Mouse (Mus musculus): ENCODE measurements around the gene Fam172a. TPM values are rescaled to one million over a fixed set of nuclear protein-coding genes. Genes with fewer than 3 reads are reported as not detected.

Gene Fam172a
- polyA plus RNA-seq, 1 experiment, result 4.0 TPM

DNA sequence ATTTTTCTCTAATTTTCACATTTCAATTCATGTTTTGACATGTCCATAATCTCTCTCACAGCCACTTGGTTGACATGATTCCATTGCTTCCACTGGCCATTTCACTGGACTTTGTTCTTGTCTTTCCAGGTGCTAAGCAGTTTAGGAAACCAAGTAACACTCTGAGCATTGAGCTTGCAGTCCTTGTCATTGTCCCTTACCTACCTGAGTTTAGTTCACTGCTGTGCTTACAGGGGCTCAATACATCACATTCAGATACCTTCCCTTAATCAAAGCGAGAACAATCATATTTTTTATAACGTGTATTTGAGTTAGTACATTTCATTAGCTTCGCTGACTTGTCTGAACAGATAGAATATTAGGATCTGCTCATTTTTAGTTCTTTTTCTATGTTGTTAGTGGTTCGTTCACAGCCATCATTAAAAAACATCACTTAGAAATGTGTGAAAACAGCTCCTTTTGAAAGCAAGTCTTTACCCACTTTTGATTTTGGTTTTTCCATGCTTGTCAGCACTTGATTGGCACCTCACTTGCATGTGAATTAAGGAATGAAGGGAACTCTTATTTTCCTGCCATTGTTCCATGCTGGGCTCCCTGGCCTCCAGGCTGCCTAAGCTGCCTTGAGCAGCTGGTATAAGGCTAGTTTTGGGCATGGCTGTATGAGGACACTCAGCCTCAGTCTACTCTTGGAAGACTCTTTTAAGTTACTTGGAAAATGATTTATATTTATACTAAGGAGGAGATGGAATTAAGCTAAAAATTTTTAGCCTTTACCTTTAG, 257.9 kb downstream of the Fam172a start:
- Histone ChIP-seq H3K4me1 (ENCODE audit: control insufficient read depth, insufficient read depth, low read length) (no peaks in the 10 kb centered on the region), H3K4me3 (ENCODE audit: control insufficient read depth, low read depth, low read length) (no peak overlapping the region), H3K36me3 (ENCODE audit: control insufficient read depth, insufficient read depth, low read length) (no peaks in the 10 kb centered on the region), H3K27me3 (ENCODE audit: control insufficient read depth, insufficient read depth, low read length) (no peaks in the 10 kb centered on the region), H3K27ac (ENCODE audit: control insufficient read depth, insufficient read depth, low read depth, low read length) (no peak overlapping the region)
- no peak for TF ChIP-seq POLR2A (IDR thresholded peaks at IDR 0.05; ENCODE audit: control insufficient read depth, low read depth, low read length)
- no peak for TF ChIP-seq CTCF (IDR thresholded peaks at IDR 0.05; ENCODE audit: control insufficient read depth, insufficient read depth, insufficient replicate concordance, low read depth, low read length)

DNA sequence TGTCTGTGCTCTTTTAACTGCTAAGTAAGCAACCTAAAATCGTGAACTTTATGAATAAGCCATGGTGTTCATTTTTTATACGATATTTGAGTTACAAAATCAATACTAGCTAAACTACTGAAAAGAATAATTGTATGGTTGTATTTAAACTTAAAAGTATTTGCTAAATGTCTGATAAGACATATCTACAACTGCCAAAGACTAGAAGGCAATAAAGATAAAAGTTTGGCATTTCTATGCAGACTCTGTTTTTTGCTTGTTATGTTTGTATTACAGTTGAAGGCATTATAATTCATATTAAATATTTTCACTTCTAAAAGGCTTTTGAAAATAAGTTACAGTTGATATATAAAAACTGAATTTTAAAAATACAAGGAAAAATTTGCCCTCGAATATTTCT, 274.4 kb downstream of the Fam172a start:
- H3K4me3 ChIP-seq (ENCODE audit: control insufficient read depth, low read depth, low read length), result no peak overlapping the region
- H3K27ac ChIP-seq (ENCODE audit: control insufficient read depth, insufficient read depth, low read depth, low read length), result no peak overlapping the region
- H3K27me3 ChIP-seq (ENCODE audit: control insufficient read depth, insufficient read depth, low read length), result no peaks in the 10 kb centered on the region
- H3K36me3 ChIP-seq (ENCODE audit: control insufficient read depth, insufficient read depth, low read length), result no peaks in the 10 kb centered on the region
- TF ChIP-seq POLR2A (IDR thresholded peaks at IDR 0.05; ENCODE audit: control insufficient read depth, low read depth, low read length) (no peak), CTCF (IDR thresholded peaks at IDR 0.05; ENCODE audit: control insufficient read depth, insufficient read depth, insufficient replicate concordance, low read depth, low read length) (no peak)
- H3K4me1 ChIP-seq (ENCODE audit: control insufficient read depth, insufficient read depth, low read length), result no peaks in the 10 kb centered on the region

- no peaks in the 10 kb centered on the region for H3K4me1 ChIP-seq (ENCODE audit: control insufficient read depth, insufficient read depth, low read length)
- H3K27me3 ChIP-seq (ENCODE audit: control insufficient read depth, insufficient read depth, low read length), result no peaks in the 10 kb centered on the region
- no peaks in the 10 kb centered on the region for H3K36me3 ChIP-seq (ENCODE audit: control insufficient read depth, insufficient read depth, low read length)
- H3K27ac ChIP-seq (ENCODE audit: control insufficient read depth, insufficient read depth, low read depth, low read length), result no peak overlapping the region
- no peak overlapping the region for H3K4me3 ChIP-seq (ENCODE audit: control insufficient read depth, low read depth, low read length)
- no peak for TF ChIP-seq CTCF (IDR thresholded peaks at IDR 0.05; ENCODE audit: control insufficient read depth, insufficient read depth, insufficient replicate concordance, low read depth, low read length)
- no peak for TF ChIP-seq POLR2A (IDR thresholded peaks at IDR 0.05; ENCODE audit: control insufficient read depth, low read depth, low read length)
Measured at GRCm38 (mm10) chr13:77977121-77977520, 275.3 kb downstream of the Fam172a start.

DNA sequence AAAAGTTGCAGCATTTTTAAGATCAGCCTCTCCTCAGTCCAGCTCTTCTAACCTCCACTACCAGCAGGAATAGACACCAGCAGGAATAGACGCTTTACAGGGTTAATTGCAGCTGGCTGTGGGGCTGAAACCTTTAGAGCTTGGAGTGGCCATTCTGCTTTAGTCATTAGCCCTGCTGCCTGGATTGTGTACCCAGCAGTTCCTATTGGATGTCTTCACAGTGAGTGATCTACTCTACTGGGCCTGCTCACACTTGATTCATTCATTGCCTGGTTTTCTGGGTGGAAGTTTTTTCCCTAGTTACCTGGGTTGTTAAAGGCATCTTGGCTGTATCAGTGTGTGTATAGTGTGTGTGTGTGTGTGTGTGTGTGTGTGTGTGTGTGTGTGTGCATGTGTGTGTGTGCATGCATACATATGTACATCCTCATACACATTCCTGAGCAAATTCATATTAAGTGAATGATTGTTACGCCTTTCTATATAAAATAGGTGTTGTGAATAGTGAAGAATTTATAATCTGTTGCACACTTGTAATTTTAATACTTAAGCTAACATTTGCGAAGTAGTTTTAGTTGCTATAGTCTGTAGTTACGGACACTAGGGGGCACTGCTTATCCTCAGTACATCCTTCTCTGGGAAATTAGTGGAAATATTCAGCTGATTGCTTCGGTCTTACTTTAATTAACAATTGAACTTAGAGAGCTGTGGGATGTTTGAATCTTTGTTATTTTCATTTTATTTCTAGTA, 280.4 kb downstream of the Fam172a start:
- Histone ChIP-seq H3K4me1 (ENCODE audit: control insufficient read depth, insufficient read depth, low read length) (no peaks in the 10 kb centered on the region), H3K36me3 (ENCODE audit: control insufficient read depth, insufficient read depth, low read length) (no peaks in the 10 kb centered on the region), H3K27me3 (ENCODE audit: control insufficient read depth, insufficient read depth, low read length) (no peaks in the 10 kb centered on the region), H3K4me3 (ENCODE audit: control insufficient read depth, low read depth, low read length) (no peak overlapping the region), H3K27ac (ENCODE audit: control insufficient read depth, insufficient read depth, low read depth, low read length) (no peak overlapping the region)
- TF ChIP-seq POLR2A (IDR thresholded peaks at IDR 0.05; ENCODE audit: control insufficient read depth, low read depth, low read length) (no peak), CTCF (IDR thresholded peaks at IDR 0.05; ENCODE audit: control insufficient read depth, insufficient read depth, insufficient replicate concordance, low read depth, low read length) (no peak)

DNA sequence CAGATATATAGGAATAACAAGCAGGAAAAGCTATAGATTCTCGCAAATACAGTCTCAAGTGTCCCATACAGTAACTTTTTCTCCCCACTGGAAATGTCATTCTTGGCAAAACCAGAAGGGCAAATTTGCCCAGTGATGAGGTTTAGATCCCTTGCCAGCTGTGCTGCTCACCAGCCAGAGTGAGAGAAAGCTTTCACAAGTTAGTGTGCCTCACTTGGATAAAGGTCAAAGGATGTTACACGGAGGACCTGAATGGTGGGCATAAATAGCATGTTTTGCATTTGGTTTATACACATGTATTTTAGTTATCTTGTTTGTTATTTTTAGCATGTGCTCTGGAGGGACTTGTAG, 281.0 kb downstream of the Fam172a start:
- H3K27ac ChIP-seq (ENCODE audit: control insufficient read depth, insufficient read depth, low read depth, low read length), result no peak overlapping the region

DNA sequence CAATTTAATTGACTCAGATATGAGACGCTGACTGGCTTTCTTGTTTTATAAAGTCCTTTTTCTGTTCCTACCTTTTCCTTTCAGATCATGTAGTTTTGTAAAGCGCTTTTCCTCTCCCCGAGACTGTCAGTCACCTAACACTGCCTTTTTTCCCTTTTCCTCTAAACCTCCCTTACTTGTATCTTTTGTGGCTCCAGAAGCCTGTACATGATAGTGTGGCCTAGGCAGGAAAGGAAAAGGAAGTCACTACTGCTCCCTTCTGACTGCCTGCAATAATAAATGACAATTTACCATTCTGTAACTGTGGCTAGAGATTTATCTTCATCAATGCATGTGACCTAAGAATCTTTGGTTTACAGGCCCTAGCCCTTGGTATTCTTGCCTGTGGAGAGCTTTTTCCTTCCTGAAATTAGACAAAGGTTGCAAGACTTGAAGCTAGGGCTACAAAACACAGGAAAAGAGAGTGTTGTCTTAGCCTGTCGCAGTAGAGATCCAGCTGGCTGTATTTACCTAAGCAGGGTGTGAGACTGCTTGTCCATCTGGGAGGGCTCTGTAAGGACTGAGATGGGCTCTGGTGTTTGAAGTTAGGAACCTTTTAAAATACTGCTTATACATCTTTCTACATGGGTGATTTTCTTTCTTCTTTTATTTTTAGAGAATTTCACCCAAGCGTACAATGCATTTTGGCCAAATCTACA, 289.5 kb downstream of the Fam172a start:
- no peaks in the 10 kb centered on the region for H3K4me1 ChIP-seq (ENCODE audit: control insufficient read depth, insufficient read depth, low read length)
- TF ChIP-seq POLR2A (IDR thresholded peaks at IDR 0.05; ENCODE audit: control insufficient read depth, low read depth, low read length) (no peak), CTCF (IDR thresholded peaks at IDR 0.05; ENCODE audit: control insufficient read depth, insufficient read depth, insufficient replicate concordance, low read depth, low read length) (no peak)
- H3K36me3 ChIP-seq (ENCODE audit: control insufficient read depth, insufficient read depth, low read length), result no peaks in the 10 kb centered on the region
- H3K4me3 ChIP-seq (ENCODE audit: control insufficient read depth, low read depth, low read length), result no peak overlapping the region
- no peaks in the 10 kb centered on the region for H3K27me3 ChIP-seq (ENCODE audit: control insufficient read depth, insufficient read depth, low read length)
- no peak overlapping the region for H3K27ac ChIP-seq (ENCODE audit: control insufficient read depth, insufficient read depth, low read depth, low read length)

More for the DNA sequence above, 281.0 kb downstream of the Fam172a start:
- no peaks in the 10 kb centered on the region for H3K36me3 ChIP-seq (ENCODE audit: control insufficient read depth, insufficient read depth, low read length)
- H3K4me3 ChIP-seq (ENCODE audit: control insufficient read depth, low read depth, low read length), result no peak overlapping the region
- H3K4me1 ChIP-seq (ENCODE audit: control insufficient read depth, insufficient read depth, low read length), result no peaks in the 10 kb centered on the region
- H3K27me3 ChIP-seq (ENCODE audit: control insufficient read depth, insufficient read depth, low read length), result no peaks in the 10 kb centered on the region
- TF ChIP-seq POLR2A (IDR thresholded peaks at IDR 0.05; ENCODE audit: control insufficient read depth, low read depth, low read length), result no peak
- TF ChIP-seq CTCF (IDR thresholded peaks at IDR 0.05; ENCODE audit: control insufficient read depth, insufficient read depth, insufficient replicate concordance, low read depth, low read length), result no peak

DNA sequence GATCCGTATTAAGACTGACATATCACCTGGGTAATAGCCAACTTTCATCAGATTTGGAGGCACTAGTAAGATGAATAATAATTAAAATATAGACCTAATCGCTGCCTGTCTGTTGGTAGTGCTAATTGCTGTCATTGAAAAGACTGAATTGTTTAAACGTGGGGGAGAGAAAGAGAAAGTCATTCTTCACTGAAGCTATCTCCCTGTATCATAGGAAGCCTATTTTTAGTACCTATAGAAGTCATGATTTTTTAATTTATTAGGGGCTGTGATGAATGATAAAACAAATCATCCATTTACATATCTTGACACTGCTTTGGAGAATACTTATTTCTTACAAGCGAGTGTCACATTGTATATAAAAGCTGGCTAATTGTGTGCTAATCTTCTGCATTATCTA, 302.8 kb downstream of the Fam172a start:
- H3K27me3 ChIP-seq (ENCODE audit: control insufficient read depth, insufficient read depth, low read length), result no peaks in the 10 kb centered on the region
- no peak overlapping the region for H3K27ac ChIP-seq (ENCODE audit: control insufficient read depth, insufficient read depth, low read depth, low read length)
- no peaks in the 10 kb centered on the region for H3K36me3 ChIP-seq (ENCODE audit: control insufficient read depth, insufficient read depth, low read length)
- H3K4me3 ChIP-seq (ENCODE audit: control insufficient read depth, low read depth, low read length), result no peak overlapping the region
- no peaks in the 10 kb centered on the region for H3K4me1 ChIP-seq (ENCODE audit: control insufficient read depth, insufficient read depth, low read length)
- TF ChIP-seq POLR2A (IDR thresholded peaks at IDR 0.05; ENCODE audit: control insufficient read depth, low read depth, low read length) (no peak), CTCF (IDR thresholded peaks at IDR 0.05; ENCODE audit: control insufficient read depth, insufficient read depth, insufficient replicate concordance, low read depth, low read length) (no peak)

Measured in testis, adult 2 months (tissue).